Mouse (Mus musculus) testis, adult 2 months (tissue): Measurements from ENCODE around the gene Best1. TPM values are rescaled to one million over a fixed set of nuclear protein-coding genes. Genes with fewer than 3 reads are reported as not detected.

ENCODE experiments used
- H3K27ac ChIP-seq: fragments of 200-500 bp; 2 replicates; pipeline ENCODE4 v1.5.1; 2012; ENCODE audit warnings: low read depth, low read length; ENCODE audit not compliant: control insufficient read depth, insufficient read depth
- H3K27me3 ChIP-seq: fragments of 200-500 bp; 2 replicates; pipeline ENCODE4 v1.6.1; 2012; ENCODE audit warnings: mild to moderate bottlenecking, low read length, moderate library complexity; ENCODE audit not compliant: control insufficient read depth, insufficient read depth
- H3K36me3 ChIP-seq: fragments of 200-500 bp; 2 replicates; pipeline ENCODE4 v1.6.1; 2012; ENCODE audit warnings: mild to moderate bottlenecking, low read length; ENCODE audit not compliant: control insufficient read depth, insufficient read depth
- H3K4me1 ChIP-seq: fragments of 200-500 bp; 2 replicates; pipeline ENCODE4 v1.6.1; 2012; ENCODE audit warnings: low read length; ENCODE audit not compliant: control insufficient read depth, insufficient read depth
- H3K4me3 ChIP-seq: fragments of 200-500 bp; 2 replicates; pipeline ENCODE4 v1.5.1; 2012; ENCODE audit warnings: low read depth, mild to moderate bottlenecking, low read length, moderate library complexity, mixed read lengths; ENCODE audit not compliant: control insufficient read depth
- CTCF ChIP-seq: fragments of 200-500 bp; IDR thresholded peaks from 2 replicates; pipeline ENCODE4 v1.5.1; 2012; ENCODE audit warnings: low read depth, mild to moderate bottlenecking, inconsistent platforms, low read length, moderate library complexity; ENCODE audit not compliant: control insufficient read depth, insufficient read depth, insufficient replicate concordance
- POLR2A ChIP-seq: fragments of 200-500 bp; IDR thresholded peaks from 2 replicates; pipeline ENCODE4 v1.6.1; 2012; ENCODE audit warnings: low read depth, mild to moderate bottlenecking, inconsistent platforms, low read length, moderate library complexity; ENCODE audit not compliant: control insufficient read depth
- polyA plus RNA-seq: library from polyadenylated mRNA; depleted of rRNA; stranded (reverse); fragments of >200 nt; gene quantifications from 2 replicates; pipeline ENCODE4 v1.2.3, GENCODE M21; 2012

Gene Best1
- polyA plus RNA-seq, 1 experiment = 362 TPM

GRCm38 (mm10) chr19:9955438-9955837, 46.0 kb downstream of the Best1 start:
- no peaks in the 10 kb centered on the region for H3K4me1 ChIP-seq
- no peaks in the 10 kb centered on the region for H3K27me3 ChIP-seq
- H3K36me3 ChIP-seq = no peaks in the 10 kb centered on the region
- no peak overlapping the region for H3K4me3 ChIP-seq
- TF ChIP-seq POLR2A (no peak), CTCF (no peak)
- H3K27ac ChIP-seq = no peak overlapping the region; the same call in 1 of the 2 replicates

- Histone ChIP-seq H3K4me3 (peak overlapping the region; percentile 17; the same call in 1 of the 2 replicates), H3K36me3 (no peaks in the 10 kb centered on the region), H3K4me1 (no peaks in the 10 kb centered on the region), H3K27me3 (no peaks in the 10 kb centered on the region), H3K27ac (peak overlapping the region; percentile 94)
- TF ChIP-seq POLR2A (no peak), CTCF (no peak)
These were observed 46.6 kb downstream of the Best1 start for GRCm38 (mm10) chr19:9954811-9955202.

DNA sequence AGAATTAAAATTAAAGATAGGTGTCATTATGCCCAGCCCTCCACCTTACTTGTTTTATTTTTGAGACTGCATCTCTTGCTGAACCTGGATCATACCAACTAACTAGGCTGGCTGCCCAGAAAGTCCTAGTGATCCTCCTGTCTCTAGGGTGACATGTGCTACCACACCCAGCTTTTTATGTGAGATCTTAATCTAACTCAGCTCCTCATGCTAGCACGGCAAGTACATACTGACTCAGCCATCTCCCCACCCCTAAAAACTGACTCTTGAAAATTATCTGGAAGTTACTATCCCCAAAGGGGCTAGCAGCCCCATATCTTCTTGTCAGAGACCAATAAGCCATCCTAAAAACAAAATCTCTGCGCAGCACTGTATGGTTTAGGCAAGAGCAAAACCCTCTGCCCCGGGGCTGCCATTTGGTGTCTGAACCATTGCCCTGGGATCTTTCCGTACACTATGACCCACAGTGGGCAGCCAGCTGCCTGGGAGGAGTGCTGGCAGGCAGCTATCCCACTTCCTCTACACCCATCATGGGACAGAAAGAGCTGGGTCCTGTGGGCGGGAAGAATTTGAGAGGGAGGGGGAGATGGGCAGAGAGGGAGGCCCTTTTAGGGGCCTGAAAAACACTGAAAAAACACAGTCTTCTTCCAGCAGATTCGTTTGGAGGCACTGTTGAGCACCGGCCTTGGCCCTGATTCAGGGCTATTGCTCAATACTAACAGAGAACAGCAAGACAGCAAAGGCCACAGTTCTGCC, 47.2 kb downstream of the Best1 start:
- peak overlapping the region; percentile 94 for H3K27ac ChIP-seq
- no peaks in the 10 kb centered on the region for H3K27me3 ChIP-seq
- no peak overlapping the region for H3K4me3 ChIP-seq
- H3K36me3 ChIP-seq = no peaks in the 10 kb centered on the region
- no peaks in the 10 kb centered on the region for H3K4me1 ChIP-seq
- TF ChIP-seq CTCF (no peak), POLR2A (no peak; the same call in 1 of the 2 replicates)

- TF ChIP-seq POLR2A (no peak), CTCF (no peak)
- Histone ChIP-seq H3K27me3 (no peaks in the 10 kb centered on the region), H3K36me3 (no peaks in the 10 kb centered on the region), H3K4me1 (no peaks in the 10 kb centered on the region), H3K4me3 (no peak overlapping the region), H3K27ac (no peak overlapping the region)
These were observed 48.5 kb downstream of the Best1 start for GRCm38 (mm10) chr19:9952912-9953311.

GRCm38 (mm10) chr19:9952390-9952789, 49.0 kb downstream of the Best1 start:
- Histone ChIP-seq H3K4me3 (no peak overlapping the region), H3K27ac (no peak overlapping the region), H3K27me3 (no peaks in the 10 kb centered on the region), H3K36me3 (no peaks in the 10 kb centered on the region), H3K4me1 (no peaks in the 10 kb centered on the region)
- TF ChIP-seq POLR2A = no peak
- no peak for TF ChIP-seq CTCF

DNA sequence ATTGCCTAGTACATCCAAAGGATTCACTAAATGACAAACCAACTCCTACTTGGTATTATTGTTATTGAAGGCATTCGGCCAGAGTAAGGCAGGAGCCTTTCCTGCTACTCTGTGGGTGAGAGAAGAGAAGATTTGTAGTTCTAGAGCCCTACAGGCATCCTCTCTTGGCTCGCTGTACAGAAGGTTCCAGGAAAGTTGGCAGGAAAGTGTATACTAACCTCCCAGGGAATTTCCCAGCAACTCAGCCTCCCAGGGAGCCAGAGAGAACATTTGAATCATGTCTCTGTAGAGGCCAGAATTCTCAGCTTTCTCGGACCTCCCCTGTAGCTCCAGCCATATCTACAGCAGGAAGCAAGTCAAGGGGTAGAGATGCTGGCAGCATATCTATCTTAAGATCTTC, 54.4 kb downstream of the Best1 start:
- H3K4me3 ChIP-seq = no peak overlapping the region
- no peaks in the 10 kb centered on the region for H3K36me3 ChIP-seq
- no peaks in the 10 kb centered on the region for H3K27me3 ChIP-seq
- no peak overlapping the region for H3K27ac ChIP-seq
- H3K4me1 ChIP-seq = no peaks in the 10 kb centered on the region
- no peak for TF ChIP-seq CTCF
- TF ChIP-seq POLR2A = no peak

DNA sequence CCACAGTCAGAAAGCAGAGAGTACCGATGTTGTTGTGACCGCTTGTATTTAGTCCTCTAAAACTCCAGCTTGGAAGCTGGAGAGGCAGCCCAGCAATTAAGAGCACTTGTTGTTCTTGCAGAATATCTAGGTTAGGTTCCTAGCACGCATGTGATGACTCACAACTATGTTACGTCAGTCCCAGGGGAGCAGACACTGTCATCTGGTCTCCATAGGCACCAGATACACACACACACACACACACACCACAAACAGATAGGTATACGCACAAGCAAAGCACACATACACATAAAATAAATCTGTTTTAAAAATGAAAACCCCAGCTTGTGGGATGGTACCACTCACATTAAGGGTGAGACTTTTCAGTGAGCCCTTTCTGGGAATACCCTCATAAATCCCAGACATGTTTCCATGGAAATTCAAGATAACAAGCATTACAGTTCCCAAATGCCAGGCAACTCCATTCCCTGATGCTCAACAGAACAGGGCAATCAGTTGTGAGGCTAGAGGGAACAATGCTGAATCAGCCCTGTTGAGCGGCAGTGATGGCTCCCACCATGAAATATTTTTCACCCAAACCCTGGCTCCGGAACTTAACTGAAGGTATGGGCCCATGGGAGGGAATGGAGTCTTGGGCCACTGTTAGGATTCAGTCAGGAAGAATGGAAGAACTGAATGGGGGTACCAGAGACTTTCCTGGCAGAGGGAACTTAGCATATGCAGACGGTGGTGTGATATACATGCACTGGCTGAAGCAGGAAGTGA, 55.5 kb downstream of the Best1 start:
- Histone ChIP-seq H3K4me1 (no peaks in the 10 kb centered on the region), H3K36me3 (no peaks in the 10 kb centered on the region), H3K27ac (no peak overlapping the region), H3K27me3 (no peaks in the 10 kb centered on the region), H3K4me3 (no peak overlapping the region)
- TF ChIP-seq CTCF = no peak
- TF ChIP-seq POLR2A = no peak
